In genomic region chr13:96855191-96855590, GRCm38 (mm10) we compare ENCODE assay signal across 8 mouse cellular contexts.
DNase-seq lines count a peak whose midpoint lies in the region; ATAC-seq and TF ChIP-seq lines count a peak whose summit lies in the region.

No protein-coding gene starts in this region.

- 14% methylated on average over 3 of the region's 3 CpGs for WGBS in kidney, postnatal 0 days
- 13% methylated on average over 3 of the region's 3 CpGs for WGBS in limb, embryonic 14.5 days

- no peak overlapping the region for H3K27ac ChIP-seq in kidney, postnatal 0 days
- H3K27ac ChIP-seq in limb, embryonic 14.5 days (replicated peaks; ENCODE audit: low read depth, low read length), result no peak overlapping the region

- ATAC-seq in kidney, postnatal 0 days (replicated peaks; ENCODE audit: low FRiP score, low read depth), result no peak
- no peak for ATAC-seq in limb, embryonic 14.5 days (ENCODE audit: low FRiP score, low read depth)
- ATAC-seq in inflammation-experienced regulatory T-cells, adult 6 months, result no peak

- no peaks in the 10 kb centered on the region for H3K9me3 ChIP-seq in kidney, postnatal 0 days (replicated peaks; ENCODE audit: low read length)
- no peaks in the 10 kb centered on the region for H3K9me3 ChIP-seq in limb, embryonic 14.5 days (ENCODE audit: control insufficient read depth, low read length)

- no peak overlapping the region for H3K4me2 ChIP-seq in kidney, postnatal 0 days (ENCODE audit: low read length)
- no peak overlapping the region for H3K4me2 ChIP-seq in limb, embryonic 14.5 days (replicated peaks; ENCODE audit: low read depth, low read length, severe bottlenecking)

- DNase-seq in testis, postnatal 10 days (ENCODE audit: low spot score), result peak; percentile 86
- no peak for DNase-seq in testis, postnatal 14 days (ENCODE audit: low spot score)
- peak; percentile 14 to 47 for DNase-seq in adrenal gland, postnatal 4 days (ENCODE audit: low spot score in 2 of 2)
- DNase-seq in fibroblast of lung, adult 2 months (ENCODE audit: low read depth), result peak; percentile 30
- peak; percentile 80 for DNase-seq in kidney, postnatal 0 days (ENCODE audit: low spot score)
- peak; percentile 75 for DNase-seq in limb, embryonic 14.5 days (ENCODE audit: low spot score)
- peak; percentile 63 for DNase-seq in right cerebral cortex, adult 18-20 months

- H3K4me1 ChIP-seq in kidney, postnatal 0 days (replicated peaks; ENCODE audit: insufficient read depth, low read length), result no peaks in the 10 kb centered on the region
- no peaks in the 10 kb centered on the region for H3K4me1 ChIP-seq in limb, embryonic 14.5 days (ENCODE audit: control insufficient read depth, insufficient read depth, low read length)

- no peak for TF ChIP-seq POLR2A in limb, embryonic 14.5 days (IDR thresholded peaks at IDR 0.05; ENCODE audit: borderline replicate concordance, extremely low read depth, insufficient read depth, insufficient read length)

- H3K4me3 ChIP-seq in kidney, postnatal 0 days (replicated peaks; ENCODE audit: low read depth, low read length), result no peak overlapping the region
- H3K4me3 ChIP-seq in limb, embryonic 14.5 days (replicated peaks; ENCODE audit: low read length), result no peak overlapping the region

- peak; percentile 93 for TF ChIP-seq CTCF in kidney, postnatal 0 days (IDR thresholded peaks at IDR 0.05; ENCODE audit: low read depth)

- H3K9ac ChIP-seq in kidney, postnatal 0 days (ENCODE audit: low read depth, low read length), result no peak overlapping the region
- H3K9ac ChIP-seq in limb, embryonic 14.5 days (ENCODE audit: low read depth, low read length, severe bottlenecking), result no peak overlapping the region

- no peaks in the 10 kb centered on the region for H3K27me3 ChIP-seq in kidney, postnatal 0 days (ENCODE audit: insufficient read depth, low read length)
- no peaks in the 10 kb centered on the region for H3K27me3 ChIP-seq in limb, embryonic 14.5 days (ENCODE audit: control insufficient read depth, insufficient read depth, low read length)

- no peaks in the 10 kb centered on the region for H3K36me3 ChIP-seq in kidney, postnatal 0 days (ENCODE audit: insufficient read depth, low read length)
- no peaks in the 10 kb centered on the region for H3K36me3 ChIP-seq in limb, embryonic 14.5 days (ENCODE audit: control insufficient read depth, insufficient read depth, low read length)
